Mouse (Mus musculus): ENCODE measurements around the gene Tlr12.
"Not testable (repeated sequence)": the region's sequence is repeated elsewhere in the genome, so short reads cannot be mapped to it uniquely, and the experiment has no call there.

Gene Tlr12

DNA sequence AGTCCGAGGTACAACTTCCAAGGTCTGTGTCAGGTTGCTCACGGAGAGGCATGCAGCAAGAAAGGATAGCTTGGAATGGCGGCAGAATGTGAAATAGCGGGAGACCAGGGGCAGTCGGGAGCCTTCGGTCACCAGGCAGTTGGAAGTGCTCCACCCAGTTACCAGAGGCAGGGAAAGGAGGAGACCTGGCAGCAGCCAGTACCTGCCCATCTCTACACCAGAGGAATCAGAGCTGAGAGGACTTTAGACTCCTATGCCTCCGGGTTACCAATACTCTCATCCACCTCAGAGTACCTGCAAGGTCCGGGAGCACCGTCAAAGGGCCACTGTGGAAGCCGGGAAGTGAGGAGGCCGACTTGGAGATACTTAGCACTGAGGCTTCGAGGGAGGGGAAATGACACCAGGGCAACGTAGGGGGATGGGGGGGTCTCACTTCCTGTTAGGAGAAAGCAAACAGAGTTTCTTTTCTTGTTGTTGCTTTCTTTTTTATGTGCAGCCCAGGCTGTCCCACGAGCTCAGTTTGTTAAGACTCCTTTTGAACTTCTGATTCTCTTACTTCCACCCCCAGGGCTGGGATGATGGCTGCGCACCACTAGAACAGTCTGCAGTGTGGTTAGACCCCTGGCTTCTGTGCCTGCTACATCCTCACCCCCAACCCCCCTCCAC, at the start of gene Tlr12:
Gene Tlr12, minus strand, starts transcription at position 374 of the 666 bp plus-strand sequence.
- DNase-seq = no peak

DNA sequence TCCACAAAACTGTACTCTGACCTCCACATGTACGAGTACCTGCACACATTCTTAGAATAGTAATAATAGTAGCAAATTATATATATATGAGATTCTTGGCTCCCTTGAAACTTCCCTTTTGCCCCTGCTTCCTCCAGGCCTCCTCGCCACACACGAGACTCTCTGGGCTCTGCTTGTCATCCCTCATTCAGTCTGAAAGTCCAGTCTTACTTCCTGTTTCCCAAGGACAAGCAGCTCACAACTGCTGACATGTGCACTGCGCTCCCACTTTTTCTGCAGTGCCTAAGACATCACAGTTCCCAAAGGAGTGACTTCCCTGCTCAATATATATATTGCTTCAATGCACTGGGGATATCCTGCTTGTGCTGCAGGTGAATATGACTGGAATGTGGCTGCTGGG, 48.8 kb upstream of the Tlr12 start:
- DNase-seq = not testable (repeated sequence)

DNA sequence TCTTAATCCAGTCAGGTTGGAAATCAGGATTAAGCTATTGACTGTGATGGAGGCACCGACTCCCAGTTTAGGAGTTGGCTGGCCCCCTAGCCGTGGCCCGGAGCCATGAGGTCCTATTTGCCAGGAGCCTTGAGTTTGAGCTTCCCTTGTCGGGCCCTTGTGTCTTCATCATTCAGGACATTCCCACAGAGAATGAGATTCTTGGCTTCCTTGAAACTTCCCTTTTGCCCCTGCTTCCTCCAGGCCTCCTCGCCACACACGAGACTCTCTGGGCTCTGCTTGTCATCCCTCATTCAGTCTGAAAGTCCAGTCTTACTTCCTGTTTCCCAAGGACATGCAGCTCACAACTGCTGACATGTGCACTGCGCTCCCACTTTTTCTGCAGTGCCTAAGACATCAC, 47.9 kb upstream of the Tlr12 start:
- peak; percentile 47 to 51 for DNase-seq

DNA sequence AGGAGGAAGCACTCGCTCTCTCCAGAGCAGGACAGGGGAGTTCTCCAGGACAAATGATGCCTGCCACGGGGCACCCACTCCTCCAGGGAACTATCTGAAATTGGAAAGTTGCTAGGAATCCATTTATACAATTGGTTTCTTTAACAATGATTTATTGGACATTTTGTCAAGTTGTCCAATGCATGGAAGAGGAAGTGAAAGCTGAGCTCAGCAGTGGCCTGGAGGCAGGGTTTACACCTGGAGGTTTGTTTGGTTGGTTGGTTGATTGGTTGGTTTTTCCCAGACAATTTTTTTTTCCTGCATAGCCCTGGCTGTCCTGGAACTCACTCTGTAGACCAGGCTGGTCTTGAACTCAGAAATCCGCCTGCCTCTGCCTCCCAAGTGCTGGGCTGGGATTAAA, 45.6 kb upstream of the Tlr12 start:
- DNase-seq = no peak

DNA sequence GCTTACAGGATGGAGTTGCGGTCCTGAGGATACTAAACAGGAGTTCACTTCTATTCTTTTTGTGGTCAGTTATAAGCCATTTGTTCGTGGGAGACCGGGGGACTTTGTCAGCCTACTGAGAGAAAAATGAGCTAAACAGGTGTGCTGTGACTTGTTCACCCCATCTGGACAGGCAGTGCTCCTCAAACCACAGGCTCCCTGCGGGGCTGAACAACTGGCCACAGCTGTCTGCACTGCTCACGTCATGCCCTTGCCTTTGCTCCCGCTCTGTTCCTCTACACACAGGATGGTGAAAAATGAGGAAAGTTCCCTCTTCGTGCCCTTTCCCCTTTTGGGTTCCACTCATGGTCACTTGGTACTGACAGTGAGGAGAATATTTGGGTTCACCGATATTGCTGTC, 42.6 kb upstream of the Tlr12 start:
- DNase-seq = no peak

DNA sequence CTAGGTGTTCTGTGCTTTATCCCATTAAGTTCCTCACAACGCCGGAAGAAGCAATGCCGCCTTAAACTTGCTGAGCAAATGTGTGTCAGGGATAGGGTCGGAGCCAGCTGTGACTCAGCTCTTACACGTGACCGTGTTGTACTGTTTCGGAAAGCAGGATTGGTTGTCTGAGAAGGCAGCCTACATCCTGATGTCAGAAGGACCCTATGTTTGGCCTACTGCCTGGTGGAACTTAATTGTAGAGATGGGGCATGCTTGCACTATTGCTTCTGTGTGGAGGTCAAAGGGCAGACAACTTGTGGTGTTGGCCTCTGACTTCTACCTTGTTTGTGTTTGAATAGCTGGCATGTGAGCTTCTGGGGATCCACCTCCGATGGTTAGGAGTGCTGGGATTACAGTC, 41.8 kb upstream of the Tlr12 start:
- DNase-seq = no peak

DNA sequence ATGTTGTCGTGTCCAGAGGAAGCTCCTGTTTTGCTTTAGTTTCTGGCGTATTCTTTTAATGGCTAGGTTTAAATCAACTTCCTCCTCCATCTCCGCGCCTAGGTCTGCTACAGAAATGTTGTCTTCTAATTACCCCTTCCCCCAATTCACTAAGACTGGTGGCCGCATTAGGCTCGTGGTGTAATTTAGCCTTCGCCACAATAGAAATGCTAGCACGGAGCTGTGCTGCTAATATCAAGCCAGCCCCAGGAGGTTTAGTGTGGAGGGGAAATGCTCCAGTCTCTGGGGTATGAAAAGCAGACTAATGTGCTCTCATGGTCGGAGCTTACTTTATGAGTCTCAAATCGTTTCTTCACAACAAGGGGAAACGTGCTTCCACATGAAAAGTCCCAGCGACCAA, 37.0 kb upstream of the Tlr12 start:
- peak; percentile 16 to 27 for DNase-seq

DNA sequence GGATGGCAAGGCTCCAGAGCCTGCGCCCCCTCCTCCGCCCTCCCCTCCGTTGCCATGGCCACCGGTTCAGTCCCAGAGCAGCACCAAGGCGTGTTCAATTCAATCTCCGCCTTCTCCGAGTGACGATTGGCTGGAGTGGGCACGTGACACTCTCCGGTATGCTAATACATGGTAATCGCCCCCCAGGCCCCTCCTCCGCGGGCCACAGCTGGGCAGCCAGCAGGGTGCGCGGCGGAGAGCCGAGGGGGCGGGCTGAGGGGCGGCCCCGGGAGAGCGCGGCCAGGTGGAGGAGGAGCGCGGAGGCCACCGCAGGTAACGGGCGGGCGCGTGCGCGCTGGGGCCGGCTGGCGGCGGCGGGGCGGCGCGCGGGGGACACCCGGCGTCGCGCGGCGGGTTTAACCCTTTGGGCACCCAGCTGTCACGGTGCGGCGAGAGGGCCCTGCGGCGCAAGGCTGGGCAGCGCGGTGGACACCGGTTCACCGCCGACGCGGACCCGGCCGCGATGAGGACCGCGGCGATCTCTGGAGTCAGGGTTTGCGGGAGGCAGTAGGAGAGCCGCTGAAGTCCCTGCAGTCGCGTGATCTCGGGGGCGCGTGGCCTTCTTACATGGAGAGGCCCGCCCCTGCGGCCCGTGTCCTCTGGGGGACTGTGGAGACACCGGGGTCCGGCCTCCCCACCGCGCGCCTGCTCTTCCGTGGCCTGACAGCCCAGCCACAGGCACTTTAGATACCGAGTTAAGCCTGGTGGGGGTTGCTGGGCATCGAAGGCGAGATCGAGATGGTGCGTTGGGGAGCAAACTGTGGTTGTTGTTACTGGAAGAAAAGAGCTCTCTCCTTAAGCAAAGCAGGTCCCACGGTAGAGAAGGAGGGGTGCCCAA, 36.3 kb upstream of the Tlr12 start, which contains the start of gene Phc2:
Gene Phc2, plus strand, starts transcription at position 198 of the 877 bp plus-strand sequence.
- peak; percentile 91 to 93 for DNase-seq

DNA sequence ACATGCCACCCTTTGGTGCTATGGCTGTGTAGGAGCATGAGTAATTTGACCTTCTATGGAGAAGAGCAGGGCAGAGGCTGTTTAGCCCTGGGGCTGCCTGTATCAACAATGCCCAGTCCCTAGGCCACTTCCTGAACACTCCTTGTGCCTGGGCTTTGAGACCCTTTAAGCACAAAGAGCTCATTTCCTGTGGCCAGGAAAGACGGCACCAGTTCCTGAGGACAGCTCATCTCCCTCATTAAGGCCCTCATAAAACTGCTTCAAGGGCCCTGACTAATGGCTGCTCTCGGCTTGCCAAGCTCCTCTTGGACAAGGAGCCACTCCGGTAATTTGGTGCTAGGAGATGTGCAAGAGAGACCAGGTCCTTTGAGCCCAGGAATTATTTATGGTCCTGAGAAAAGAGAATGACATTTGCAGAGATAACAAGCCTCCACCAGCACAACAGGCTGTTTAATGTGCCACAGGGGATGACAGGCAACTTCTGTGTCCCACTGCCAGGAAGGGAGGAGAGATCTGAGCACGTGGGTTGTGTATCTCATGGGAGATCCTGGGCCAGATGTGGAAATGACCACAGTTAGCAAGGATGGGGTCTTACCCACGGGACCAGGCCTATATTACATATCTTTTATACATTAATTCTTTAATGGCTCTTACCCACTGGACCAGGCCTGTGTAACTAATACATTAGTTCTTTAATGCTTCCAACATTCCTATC, 34.3 kb upstream of the Tlr12 start:
- DNase-seq = peak in 1 of 2 experiments; percentile 30

DNA sequence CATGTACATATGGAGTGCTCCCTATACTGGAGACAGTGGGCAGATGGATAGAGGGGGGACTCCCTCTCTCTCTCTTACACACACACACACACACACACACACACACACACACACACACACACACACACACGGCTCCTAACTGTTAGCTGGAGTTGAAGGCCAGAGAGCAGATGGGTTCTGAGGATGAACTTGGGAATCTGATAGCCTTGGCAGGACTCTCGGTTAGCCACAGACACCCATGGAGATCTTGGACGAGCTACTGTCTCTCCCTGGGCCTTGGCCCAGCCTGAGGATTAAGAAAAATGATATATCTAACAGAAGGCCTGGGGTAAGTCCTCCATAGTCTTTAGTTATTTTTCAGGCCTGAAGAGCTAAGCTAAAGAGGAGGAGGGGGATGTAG, 33.1 kb upstream of the Tlr12 start:
- DNase-seq = peak; percentile 74 to 85

DNA sequence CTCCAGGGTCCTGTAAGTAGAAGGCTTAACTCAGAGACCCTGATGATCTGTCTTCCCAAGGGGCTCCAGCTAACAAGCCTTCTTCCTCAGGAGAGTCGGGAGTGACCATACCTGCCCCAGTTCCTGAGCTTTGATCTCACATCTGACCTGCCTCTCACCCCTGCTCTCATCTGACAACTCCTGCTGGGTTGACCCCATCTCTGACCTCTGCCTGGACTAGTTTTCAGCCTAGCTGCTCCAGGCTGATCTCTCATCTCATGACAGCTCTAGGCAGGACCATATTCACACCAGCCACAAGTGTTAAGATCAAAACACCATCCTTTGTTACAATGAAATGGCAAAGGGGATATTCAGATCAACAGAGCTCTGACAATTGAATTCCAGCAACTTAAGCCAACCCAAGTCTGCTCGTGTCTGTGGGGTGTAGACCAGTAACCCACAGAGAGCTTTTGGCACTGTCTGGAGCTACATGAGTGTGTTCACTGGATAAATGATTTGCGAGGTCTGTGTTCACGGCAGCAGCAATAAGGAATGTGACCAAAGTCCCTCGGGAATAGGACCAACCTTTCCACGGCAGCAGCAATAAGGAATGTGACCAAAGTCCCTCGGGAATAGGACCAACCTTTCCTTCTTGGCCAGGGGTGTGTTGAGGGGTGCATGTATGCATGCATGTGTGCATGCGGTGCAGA, 30.3 kb upstream of the Tlr12 start:
- DNase-seq = no peak

DNA sequence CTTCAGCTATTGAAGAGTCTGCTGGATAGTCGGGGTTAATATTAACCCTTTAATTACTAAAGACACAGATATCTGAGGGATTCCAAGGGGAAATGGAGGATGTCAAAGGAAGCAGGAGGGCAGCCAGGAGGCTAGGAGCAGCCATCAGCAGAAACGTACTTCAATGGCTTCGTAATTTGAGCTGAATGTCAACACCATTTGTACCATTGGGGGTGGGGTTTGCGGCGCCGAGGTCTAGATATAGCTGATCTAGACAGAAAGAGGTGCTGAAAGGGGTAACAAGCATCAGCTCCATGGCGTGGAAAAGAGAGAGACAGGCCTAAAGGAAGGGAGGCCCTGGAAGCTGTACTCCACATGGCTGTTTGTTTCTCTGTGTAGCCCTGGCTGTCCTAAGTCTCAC, 28.3 kb upstream of the Tlr12 start:
- DNase-seq = no peak

DNA sequence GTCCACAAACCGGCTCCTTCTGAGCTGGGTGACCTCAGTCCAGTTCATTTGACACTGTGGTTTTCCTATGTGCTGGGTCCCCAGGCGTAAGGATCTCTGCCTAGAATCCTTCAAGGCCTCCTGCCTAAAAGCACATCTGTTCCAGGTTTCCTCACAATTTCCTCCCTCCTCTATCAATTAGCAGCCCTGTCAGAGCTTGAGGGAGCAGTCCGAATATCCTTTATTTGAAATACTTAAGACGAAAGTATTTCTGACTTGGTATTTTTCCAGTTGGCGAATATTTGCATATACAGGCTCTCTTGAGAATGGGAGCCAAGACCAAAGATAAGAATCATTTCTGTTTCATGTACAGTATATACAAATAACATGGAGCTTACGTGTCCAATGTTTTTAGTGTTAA, 27.5 kb upstream of the Tlr12 start:
- DNase-seq = no peak

DNA sequence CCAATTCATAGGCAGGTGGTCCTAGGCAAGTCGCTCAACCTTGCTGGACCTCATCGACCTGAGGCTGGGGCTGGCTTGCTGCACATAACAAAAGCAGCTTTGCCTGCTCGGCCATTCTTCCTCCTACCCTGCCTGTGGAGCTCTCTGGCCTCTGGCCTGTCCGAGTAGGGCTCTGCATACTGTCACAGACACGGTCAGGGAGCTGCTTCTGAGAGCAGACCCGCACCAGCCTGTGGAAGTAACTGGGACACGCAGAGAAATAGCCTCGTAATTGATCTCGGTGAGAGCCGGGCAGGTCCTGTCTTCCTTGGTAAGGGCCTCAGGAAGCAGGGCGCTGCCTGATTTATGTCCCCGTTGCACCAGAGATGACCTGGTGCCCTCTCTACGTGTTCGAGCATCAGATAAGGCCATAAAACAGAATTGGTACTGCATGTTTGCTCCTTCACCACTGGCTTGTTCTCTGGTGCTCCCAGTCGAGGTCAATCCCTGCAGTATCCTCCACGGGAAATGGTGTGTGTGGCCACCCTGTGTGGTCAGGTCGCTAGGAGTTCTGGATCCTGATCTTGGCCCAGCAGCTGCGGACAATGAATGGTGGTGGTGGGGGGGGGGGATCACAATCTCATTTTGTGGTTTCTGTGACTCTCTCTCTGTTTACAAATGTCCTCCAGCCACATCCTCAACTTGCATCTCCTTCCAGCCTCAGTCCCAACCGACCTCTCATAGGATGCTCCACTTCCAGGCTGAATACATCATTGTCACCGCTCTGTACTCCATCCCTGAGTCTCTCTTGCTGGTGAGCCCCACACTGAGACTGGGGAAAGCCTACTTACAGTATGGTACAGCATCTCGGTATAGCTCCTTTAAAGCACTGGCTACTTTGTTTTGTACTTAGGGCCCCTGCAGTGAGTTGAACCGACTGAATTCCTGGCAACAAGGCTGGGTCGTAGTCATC, 23.6 kb upstream of the Tlr12 start:
- DNase-seq = no peak

DNA sequence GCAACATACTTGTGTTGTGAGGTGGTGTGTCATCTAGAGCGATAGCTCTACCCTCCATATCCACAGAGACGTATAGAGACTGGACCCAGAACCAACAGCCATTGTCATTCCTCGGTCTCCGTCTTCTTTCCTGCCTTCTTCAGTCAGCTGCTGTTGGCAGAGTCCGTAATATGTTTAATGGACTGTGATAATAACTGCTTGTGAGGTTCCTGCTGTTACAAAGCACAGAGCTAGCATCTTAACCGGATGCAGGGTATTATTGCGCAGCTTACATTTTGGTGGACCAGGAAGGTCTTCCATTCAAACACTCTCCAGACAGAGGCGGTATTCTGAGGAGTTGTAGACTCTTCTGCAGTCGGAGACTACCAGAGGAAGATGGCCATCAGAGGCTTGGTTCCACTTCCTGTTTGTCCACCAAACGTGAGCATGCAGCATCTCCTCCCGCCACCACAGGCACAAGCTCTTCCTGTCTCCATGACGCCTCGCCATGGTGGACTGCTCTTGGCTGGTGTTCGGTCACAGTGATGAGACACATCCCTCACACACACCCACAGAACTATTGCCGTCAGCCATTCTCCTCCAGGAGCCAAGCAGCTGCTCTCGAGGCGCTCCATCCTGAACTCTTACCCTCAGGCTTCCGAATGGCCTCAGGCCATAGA, 20.0 kb upstream of the Tlr12 start:
- no peak for DNase-seq

DNA sequence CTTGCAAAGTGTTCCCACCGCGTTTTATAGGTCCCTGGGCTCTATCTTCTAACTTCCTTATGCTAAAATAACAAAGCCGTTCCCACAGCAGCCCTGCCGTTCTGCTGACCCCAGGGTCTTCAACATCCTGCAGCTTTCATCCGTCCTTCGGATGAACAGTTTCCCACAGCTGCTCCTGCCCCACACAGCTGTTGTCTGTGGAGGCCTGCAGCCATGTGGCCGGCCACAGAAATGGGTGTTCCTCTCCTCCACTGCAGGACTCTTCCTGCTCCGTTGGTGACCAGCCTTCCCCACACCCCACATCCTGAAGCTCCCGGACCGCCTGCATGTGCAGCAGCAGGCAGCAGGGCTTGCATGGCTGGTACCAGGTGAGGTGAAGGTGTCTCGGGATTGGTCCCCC, 18.8 kb upstream of the Tlr12 start:
- DNase-seq = no peak

DNA sequence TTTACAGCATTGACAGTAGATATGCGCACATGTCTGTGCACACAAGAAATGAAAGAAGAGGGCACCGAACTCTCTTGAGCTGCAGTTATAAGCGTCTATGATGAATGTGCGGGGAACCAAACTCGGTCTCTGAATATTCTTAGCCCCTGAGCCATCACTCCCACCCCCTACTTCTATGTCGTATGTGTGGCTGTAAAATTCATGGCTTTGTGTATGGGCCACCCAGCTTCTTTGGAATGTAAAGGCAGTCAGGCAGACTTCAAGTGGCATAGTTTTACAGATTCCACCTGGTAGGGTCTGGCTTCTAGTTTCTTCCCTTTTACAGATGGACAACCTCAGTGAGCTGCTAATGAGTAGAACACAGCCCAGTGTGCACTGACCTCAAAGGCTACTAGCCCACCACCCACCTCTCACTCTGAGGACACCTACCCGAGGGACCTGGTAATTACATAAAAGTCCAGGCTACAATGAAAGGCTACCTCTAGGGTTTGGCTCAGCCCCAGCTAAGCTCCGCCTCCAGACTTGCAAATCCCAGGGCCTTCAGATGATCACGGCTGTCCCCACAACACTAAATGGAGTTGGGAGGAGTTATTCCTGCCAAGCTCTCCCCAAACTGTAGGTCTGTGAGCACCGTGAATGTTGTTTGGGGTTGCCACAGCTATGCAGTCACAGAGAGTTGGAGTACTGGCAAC, 17.6 kb upstream of the Tlr12 start:
- no peak for DNase-seq

DNA sequence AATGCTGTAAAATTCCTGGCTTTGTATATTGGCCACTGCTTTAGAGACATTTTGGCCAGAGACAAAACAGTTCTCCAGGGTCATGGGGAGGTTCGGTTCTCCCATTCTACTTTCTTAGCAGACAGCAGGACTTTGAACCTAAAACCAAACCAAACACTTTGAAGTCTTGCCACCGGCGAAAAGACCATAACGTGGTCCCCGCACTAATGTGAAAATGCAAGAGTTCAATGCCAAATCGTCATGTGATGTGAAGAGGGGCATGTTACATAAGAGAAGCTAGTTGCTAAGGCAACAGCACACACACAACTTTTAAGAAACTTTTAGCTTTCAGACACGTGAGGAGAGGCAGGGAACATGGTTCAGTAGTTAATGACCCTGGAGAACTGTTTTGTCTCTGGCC, 17.0 kb upstream of the Tlr12 start:
- DNase-seq = no peak

DNA sequence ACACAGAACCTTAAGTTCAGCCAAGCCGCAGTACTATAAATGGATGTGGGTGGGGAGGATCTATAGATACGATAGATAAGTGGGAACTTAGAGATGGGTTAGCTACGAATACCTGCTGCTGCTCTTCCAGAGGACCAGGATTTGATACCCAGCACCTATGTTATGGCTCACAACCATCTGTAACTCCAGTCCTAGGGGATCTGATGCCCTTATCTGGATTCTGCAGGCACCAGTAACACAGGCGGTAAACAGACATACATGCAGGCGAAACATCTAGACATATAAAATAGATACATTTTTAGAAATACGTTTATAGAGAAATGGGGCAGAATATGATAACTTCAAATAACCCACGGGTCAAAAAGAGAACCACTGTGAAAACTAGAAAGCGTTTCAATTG, 2.7 kb upstream of the Tlr12 start:
- no peak for DNase-seq

DNA sequence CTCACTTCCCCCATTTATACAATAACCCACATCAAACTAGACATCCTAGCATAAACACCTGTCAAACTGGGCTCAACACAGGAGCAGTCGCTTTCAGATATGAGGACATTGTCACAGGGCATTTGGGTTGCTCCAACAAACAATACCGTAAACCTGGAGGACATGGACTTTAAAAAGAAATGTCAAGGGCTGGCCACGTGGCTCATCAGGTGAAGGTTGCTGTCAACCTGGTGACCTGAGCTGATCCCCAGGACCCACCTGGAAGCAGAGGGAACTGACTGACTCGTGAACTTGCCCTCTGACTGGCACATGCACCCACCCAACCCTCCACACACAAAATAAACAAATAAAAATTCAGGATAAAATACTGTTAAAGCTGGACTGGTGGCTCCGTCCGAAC, 2.2 kb upstream of the Tlr12 start:
- DNase-seq = no peak

DNA sequence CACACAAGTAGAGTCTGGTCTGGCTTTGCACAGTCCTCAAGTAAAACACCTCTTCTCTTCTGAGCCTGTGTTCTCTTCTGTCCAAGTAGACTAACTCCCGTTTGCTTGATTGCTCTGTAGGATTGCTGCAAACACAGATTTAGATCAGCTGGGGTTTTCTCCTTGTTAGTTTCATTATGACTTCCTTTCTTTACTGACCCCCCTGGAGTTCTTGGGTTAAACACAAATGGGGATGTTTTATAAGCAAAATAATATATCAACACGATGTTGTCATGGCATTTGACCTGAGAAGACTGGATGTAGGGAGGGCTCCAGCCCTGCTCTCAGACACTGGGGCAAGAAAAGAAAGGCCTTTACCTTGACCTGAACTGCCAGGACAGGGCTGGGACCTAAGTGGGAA, 544 bp upstream of the Tlr12 start:
- DNase-seq = no peak
